10 mouse cellular contexts compared by ENCODE assay signal in the genomic region with DNA sequence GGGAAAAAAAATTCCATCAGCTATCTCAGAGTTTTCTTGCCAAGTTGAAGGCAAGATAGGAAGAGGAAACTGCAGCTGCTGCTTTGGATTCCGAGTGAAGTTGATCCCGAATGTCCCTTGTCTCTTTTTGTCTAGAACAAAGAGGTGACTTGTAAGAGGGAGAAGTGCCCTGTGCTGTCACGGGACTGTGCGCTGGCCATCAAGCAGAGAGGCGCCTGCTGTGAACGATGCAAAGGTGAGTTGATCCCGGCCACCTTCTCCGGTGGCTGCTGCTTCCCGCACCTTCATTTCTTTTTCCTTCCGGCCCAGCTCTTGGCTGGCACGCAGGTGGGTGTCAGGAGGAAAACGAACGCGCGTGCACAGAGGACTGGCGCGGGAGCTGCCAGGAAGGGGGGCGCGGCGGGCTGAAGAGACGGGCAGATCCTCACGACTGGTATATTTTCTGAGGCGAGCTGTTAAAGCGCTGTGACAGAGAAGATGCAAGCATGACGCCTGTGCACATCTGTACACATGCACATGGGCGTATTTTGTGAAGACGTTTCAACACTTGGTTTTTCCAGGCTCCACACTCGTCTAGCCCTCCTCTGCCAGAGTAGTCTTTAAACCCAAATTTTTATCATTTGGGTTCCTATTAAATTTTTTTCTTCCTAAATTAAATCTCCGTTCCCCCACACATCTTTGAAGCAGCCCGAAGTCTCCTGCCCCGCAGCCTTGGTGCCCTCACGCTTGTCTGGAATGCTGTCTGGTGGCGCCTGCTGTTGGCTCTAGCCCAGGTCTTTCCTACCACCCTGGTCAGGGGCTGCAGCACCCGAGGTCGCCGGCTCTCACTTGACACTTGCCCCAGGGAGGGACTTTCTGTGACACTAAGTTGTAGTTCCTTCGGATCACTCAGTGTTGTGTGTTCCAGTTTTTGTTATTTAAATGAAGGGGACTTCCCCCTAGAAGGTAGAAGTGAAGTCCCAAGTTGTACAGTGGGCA. TPM values are rescaled to one million over a fixed set of nuclear protein-coding genes. Genes with fewer than 3 reads are reported as not detected.
A peak's percentile ranks its signal among the peaks of the same experiment; 100 is the strongest.
DNase-seq lines count a peak whose midpoint lies in the region; ATAC-seq and TF ChIP-seq lines count a peak whose summit lies in the region.
"Had no signal": no experiment of that assay in that cellular context is flagged by ENCODE, and none has a peak within 500 bp of the region (broad histone marks: within the 10 kb centered on the region; RNA-seq: fewer than 3 reads in every experiment).

No protein-coding gene starts in this region.

- 50% methylated on average over 37 of the region's 37 CpGs for WGBS in kidney, embryonic 16.5 days
- 46% methylated on average over 37 of the region's 37 CpGs for WGBS in embryonic facial prominence, embryonic 11.5 days
- 40% methylated on average over 37 of the region's 37 CpGs for WGBS in hindbrain, embryonic 13.5 days
- 29% methylated on average over 37 of the region's 37 CpGs for WGBS in midbrain, postnatal 0 days

- no peaks in the 10 kb centered on the region for H3K27me3 ChIP-seq in kidney, embryonic 16.5 days (ENCODE audit: insufficient read depth, low read length)
- 0 out of 2 replicates have a peak, but pooled peaks cover 3% of the 10 kb centered on the region for H3K27me3 ChIP-seq in embryonic facial prominence, embryonic 11.5 days (ENCODE audit: control insufficient read depth, insufficient read depth, low read length)
- peaks cover 18% of the 10 kb centered on the region; the same call in 1 of the 2 replicates for H3K27me3 ChIP-seq in hindbrain, embryonic 13.5 days
- no peaks in the 10 kb centered on the region for H3K27me3 ChIP-seq in midbrain, postnatal 0 days (ENCODE audit: insufficient read depth, low read length)

- H3K36me3 ChIP-seq in kidney, embryonic 16.5 days (ENCODE audit: insufficient read depth, low read length), result peaks cover 4% of the 10 kb centered on the region; the same call in 1 of the 2 replicates
- no peaks in the 10 kb centered on the region for H3K36me3 ChIP-seq in embryonic facial prominence, embryonic 11.5 days (replicated peaks; ENCODE audit: control insufficient read depth, insufficient read depth, low read depth, low read length)
- H3K36me3 ChIP-seq in hindbrain, embryonic 13.5 days, result no peaks in the 10 kb centered on the region
- H3K36me3 ChIP-seq in midbrain, postnatal 0 days (ENCODE audit: insufficient read depth, low read length), result no peaks in the 10 kb centered on the region

- ATAC-seq in kidney, embryonic 16.5 days (ENCODE audit: low FRiP score, low TSS enrichment), result no peak
- ATAC-seq in embryonic facial prominence, embryonic 11.5 days (replicated peaks; ENCODE audit: insufficient number of reproducible peaks, low FRiP score, low TSS enrichment, low read depth), result no peak
- peak; percentile 79 for ATAC-seq in hindbrain, embryonic 13.5 days (ENCODE audit: low FRiP score)
- ATAC-seq in midbrain, postnatal 0 days (ENCODE audit: low FRiP score), result peak; percentile 51
- no peak for ATAC-seq in inflammation-experienced regulatory T-cells, adult 6 months

- peak overlapping the region; percentile 23 for H3K4me3 ChIP-seq in kidney, embryonic 16.5 days (ENCODE audit: low read length)
- H3K4me3 ChIP-seq in embryonic facial prominence, embryonic 11.5 days (ENCODE audit: low read depth, low read length), result no peak overlapping the region
- H3K4me3 ChIP-seq in hindbrain, embryonic 13.5 days, result peak overlapping the region; percentile 38
- H3K4me3 ChIP-seq in midbrain, postnatal 0 days (ENCODE audit: low read depth, low read length), result peak overlapping the region; percentile 32
- H3K4me3 ChIP-seq: erythroblast, embryonic 14.5 days had no signal

- no peak overlapping the region for H3K27ac ChIP-seq in kidney, embryonic 16.5 days (ENCODE audit: low read length)
- H3K27ac ChIP-seq in embryonic facial prominence, embryonic 11.5 days (replicated peaks; ENCODE audit: low read depth, low read length), result no peak overlapping the region
- no peak overlapping the region for H3K27ac ChIP-seq in hindbrain, embryonic 13.5 days
- H3K27ac ChIP-seq in midbrain, postnatal 0 days (ENCODE audit: low read depth, low read length), result no peak overlapping the region

- peaks cover 11% of the 10 kb centered on the region; the same call in 1 of the 2 replicates for H3K4me1 ChIP-seq in kidney, embryonic 16.5 days (ENCODE audit: insufficient read depth, low read length)
- H3K4me1 ChIP-seq in embryonic facial prominence, embryonic 11.5 days (ENCODE audit: control insufficient read depth, insufficient read depth, low read length), result no peaks in the 10 kb centered on the region
- peaks cover 28% of the 10 kb centered on the region for H3K4me1 ChIP-seq in hindbrain, embryonic 13.5 days (replicated peaks)
- H3K4me1 ChIP-seq in midbrain, postnatal 0 days (ENCODE audit: insufficient read depth, low read length), result no peaks in the 10 kb centered on the region

- H3K9me3 ChIP-seq in kidney, embryonic 16.5 days (ENCODE audit: low read length), result peaks cover 5% of the 10 kb centered on the region; the same call in 1 of the 2 replicates
- H3K9me3 ChIP-seq in embryonic facial prominence, embryonic 11.5 days (replicated peaks; ENCODE audit: control insufficient read depth, low read length), result no peaks in the 10 kb centered on the region
- H3K9me3 ChIP-seq in hindbrain, embryonic 13.5 days, result no peaks in the 10 kb centered on the region
- H3K9me3 ChIP-seq in midbrain, postnatal 0 days (ENCODE audit: low read length), result 0 out of 2 replicates have a peak, but pooled peaks cover 3% of the 10 kb centered on the region

- peak overlapping the region; percentile 47 for H3K4me2 ChIP-seq in kidney, embryonic 16.5 days (replicated peaks; ENCODE audit: low read depth, low read length)
- H3K4me2 ChIP-seq in embryonic facial prominence, embryonic 11.5 days (ENCODE audit: low read depth, low read length), result peak overlapping the region; percentile 39
- peak overlapping the region; percentile 58 for H3K4me2 ChIP-seq in hindbrain, embryonic 13.5 days
- H3K4me2 ChIP-seq in midbrain, postnatal 0 days (ENCODE audit: low read depth, low read length, poor library complexity, severe bottlenecking), result peak overlapping the region; percentile 54

- no peak for TF ChIP-seq CTCF in midbrain, postnatal 0 days (IDR thresholded peaks at IDR 0.05)

- DNase-seq in kidney, adult 9 months, result no peak
- DNase-seq in embryonic facial prominence, embryonic 11.5 days (ENCODE audit: low spot score), result no peak
- DNase-seq in midbrain, postnatal 0 days (ENCODE audit: low spot score), result peak; percentile 46
- no peak for DNase-seq in gastrocnemius, adult 18-20 months (ENCODE audit: low spot score)
- no peak for DNase-seq in thymus, postnatal 14 days
- DNase-seq: lung, postnatal 4 days had no signal

- H3K9ac ChIP-seq in kidney, embryonic 16.5 days (replicated peaks; ENCODE audit: low read length), result no peak overlapping the region
- H3K9ac ChIP-seq in embryonic facial prominence, embryonic 11.5 days (replicated peaks; ENCODE audit: low read length), result peak overlapping the region; percentile 25
- peak overlapping the region; percentile 69 for H3K9ac ChIP-seq in hindbrain, embryonic 13.5 days
- H3K9ac ChIP-seq in midbrain, postnatal 0 days (replicated peaks; ENCODE audit: low read length, poor library complexity, severe bottlenecking), result peak overlapping the region; percentile 29; the same call in 1 of the 2 replicates

RNA-seq across cellular contexts. Expression of a gene that starts 31.6 kb away (rescaled TPM):
- polyA plus RNA-seq in kidney, embryonic 16.5 days (2015; fragmentation: Nextera tagmentation; extraction: Ambion mirVana), result 20.3 and 21.0 TPM in 2 replicates
- polyA plus RNA-seq in embryonic facial prominence, embryonic 11.5 days (2014; fragmentation: Nextera tagmentation; extraction: Ambion mirVana), result 9.6 and 10.8 TPM in 2 replicates
- polyA plus RNA-seq in hindbrain, embryonic 13.5 days (2015; fragmentation: Nextera tagmentation; extraction: Ambion mirVana), result 5.8 and 6.0 TPM in 2 replicates
- total RNA-seq in midbrain, postnatal 0 days (2014; rRNA removed), result 9.2 and 11.1 TPM in 2 replicates
- polyA plus RNA-seq in midbrain, postnatal 0 days (2015; fragmentation: Nextera tagmentation; extraction: Ambion mirVana), result 6.3 and 7.3 TPM in 2 replicates
- total RNA-seq in gastrocnemius, adult 18-20 months (2021), result 1 to 10 TPM; 2.3 to 3.8 TPM
- not detected for polyA plus RNA-seq in inflammation-experienced regulatory T-cells, adult 6 months (2017; shearing (Covaris generic))
- polyA plus RNA-seq: erythroblast, embryonic 14.5 days had no signal

Comparison
In these comparisons a context has a peak if more than half of its experiments do, and no peak if none do; other contexts are left out.
1. ATAC-seq: peak in hindbrain, embryonic 13.5 days (single experiment) and midbrain, postnatal 0 days (single experiment); none in kidney, embryonic 16.5 days (single experiment), embryonic facial prominence, embryonic 11.5 days (single experiment) and inflammation-experienced regulatory T-cells, adult 6 months (single experiment).
2. Peak in every context shown above with its lines, with median percentiles within 50 percentile points of each other: H3K4me2 ChIP-seq.